Mouse (Mus musculus): ENCODE data around the gene Arl3. TPM values are rescaled to one million over a fixed set of nuclear protein-coding genes. Genes with fewer than 3 reads are reported as not detected.

Gene Arl3
- polyA plus RNA-seq, 1 experiment = 81.4 TPM

GRCm38 (mm10) chr19:46502471-46503166, 70.4 kb downstream of the Arl3 start:
- Histone ChIP-seq H3ac (ENCODE audit: control insufficient read depth, insufficient read length, low read depth) (peak overlapping the region; percentile 80), H3K4me3 (ENCODE audit: insufficient read depth, poor library complexity, severe bottlenecking) (peak overlapping the region; percentile 91), H3K36me3 (ENCODE audit: control insufficient read depth, insufficient read depth) (peaks cover 36% of the 10 kb centered on the region), H3K27me3 (ENCODE audit: control insufficient read depth, insufficient read depth, insufficient read length) (no peaks in the 10 kb centered on the region), H3K79me3 (ENCODE audit: low read depth) (peaks cover 48% of the 10 kb centered on the region), H3K79me2 (ENCODE audit: control insufficient read depth, insufficient read depth) (peaks cover 61% of the 10 kb centered on the region)
- TF ChIP-seq USF1 (IDR thresholded peaks at IDR 0.05; ENCODE audit: low read depth) (no peak), MAX (IDR thresholded peaks at IDR 0.05) (peak; percentile 59), MYOG (IDR thresholded peaks at IDR 0.05; ENCODE audit: control insufficient read depth, extremely low read depth, insufficient read length) (no peak), CTCF (IDR thresholded peaks at IDR 0.05; ENCODE audit: control insufficient read depth, insufficient read depth, insufficient read length) (peak; percentile 72)

- Histone ChIP-seq H3K79me2 (ENCODE audit: control insufficient read depth, insufficient read depth) (peaks cover 55% of the 10 kb centered on the region), H3K27me3 (ENCODE audit: control insufficient read depth, insufficient read depth, insufficient read length) (no peaks in the 10 kb centered on the region), H3ac (ENCODE audit: control insufficient read depth, insufficient read length, low read depth) (peak overlapping the region; percentile 80), H3K4me3 (ENCODE audit: insufficient read depth, poor library complexity, severe bottlenecking) (peak overlapping the region; percentile 91), H3K79me3 (ENCODE audit: low read depth) (peaks cover 43% of the 10 kb centered on the region), H3K36me3 (ENCODE audit: control insufficient read depth, insufficient read depth) (peaks cover 31% of the 10 kb centered on the region)
- TF ChIP-seq CEBPB (IDR thresholded peaks at IDR 0.05; ENCODE audit: low read depth) = no peak
- TF ChIP-seq MAX (IDR thresholded peaks at IDR 0.05) = no peak
- no peak for TF ChIP-seq CTCF (IDR thresholded peaks at IDR 0.05; ENCODE audit: control insufficient read depth, insufficient read depth, insufficient read length)
- TF ChIP-seq MYOG (IDR thresholded peaks at IDR 0.05; ENCODE audit: control insufficient read depth, extremely low read depth, insufficient read length) = no peak
- TF ChIP-seq MYOD1 (IDR thresholded peaks at IDR 0.05; ENCODE audit: control insufficient read depth, insufficient read length, low read depth) = no peak
- TF ChIP-seq FOSL1 (IDR thresholded peaks at IDR 0.05; ENCODE audit: insufficient read depth, low read length, poor library complexity, severe bottlenecking) = no peak
- no peak for TF ChIP-seq USF1 (IDR thresholded peaks at IDR 0.05; ENCODE audit: low read depth)
Measured at GRCm38 (mm10) chr19:46502069-46502455, 70.9 kb downstream of the Arl3 start.

- Histone ChIP-seq H3K36me3 (ENCODE audit: control insufficient read depth, insufficient read depth) (peaks cover 26% of the 10 kb centered on the region), H3K4me3 (ENCODE audit: insufficient read depth, poor library complexity, severe bottlenecking) (peak within 1 kb of the TSS; percentile 91), H3K79me2 (ENCODE audit: control insufficient read depth, insufficient read depth) (peaks cover 50% of the 10 kb centered on the region), H3ac (ENCODE audit: control insufficient read depth, insufficient read length, low read depth) (peak within 1 kb of the TSS; percentile 80), H3K79me3 (ENCODE audit: low read depth) (peaks cover 37% of the 10 kb centered on the region), H3K27me3 (ENCODE audit: control insufficient read depth, insufficient read depth, insufficient read length) (no peaks in the 10 kb centered on the region)
- TF ChIP-seq FOSL1 (IDR thresholded peaks at IDR 0.05; ENCODE audit: insufficient read depth, low read length, poor library complexity, severe bottlenecking) = no peak
- no peak for TF ChIP-seq USF1 (IDR thresholded peaks at IDR 0.05; ENCODE audit: low read depth)
- TF ChIP-seq CTCF (IDR thresholded peaks at IDR 0.05; ENCODE audit: control insufficient read depth, insufficient read depth, insufficient read length) = no peak
- TF ChIP-seq MAX (IDR thresholded peaks at IDR 0.05) = no peak
- TF ChIP-seq CEBPB (IDR thresholded peaks at IDR 0.05; ENCODE audit: low read depth) = no peak
- no peak for TF ChIP-seq MYOD1 (IDR thresholded peaks at IDR 0.05; ENCODE audit: control insufficient read depth, insufficient read length, low read depth)
- TF ChIP-seq MYOG (IDR thresholded peaks at IDR 0.05; ENCODE audit: control insufficient read depth, extremely low read depth, insufficient read length) = no peak
Measured at GRCm38 (mm10) chr19:46501401-46502068, 71.5 kb downstream of the Arl3 start, which contains the start of gene Trim8. Gene Trim8 (plus strand): TSS chr19:46501702.

GRCm38 (mm10) chr19:46500581-46501341, 72.2 kb downstream of the Arl3 start:
- Histone ChIP-seq H3K79me3 (ENCODE audit: low read depth) (peaks cover 30% of the 10 kb centered on the region), H3K27me3 (ENCODE audit: control insufficient read depth, insufficient read depth, insufficient read length) (no peaks in the 10 kb centered on the region), H3K79me2 (ENCODE audit: control insufficient read depth, insufficient read depth) (peaks cover 42% of the 10 kb centered on the region), H3K36me3 (ENCODE audit: control insufficient read depth, insufficient read depth) (peaks cover 18% of the 10 kb centered on the region), H3ac (ENCODE audit: control insufficient read depth, insufficient read length, low read depth) (peak overlapping the region; percentile 79), H3K4me3 (ENCODE audit: insufficient read depth, poor library complexity, severe bottlenecking) (peak overlapping the region; percentile 91)
- TF ChIP-seq FOSL1 (IDR thresholded peaks at IDR 0.05; ENCODE audit: insufficient read depth, low read length, poor library complexity, severe bottlenecking) (no peak), USF1 (IDR thresholded peaks at IDR 0.05; ENCODE audit: low read depth) (no peak), CEBPB (IDR thresholded peaks at IDR 0.05; ENCODE audit: low read depth) (no peak), MYOD1 (IDR thresholded peaks at IDR 0.05; ENCODE audit: control insufficient read depth, insufficient read length, low read depth) (no peak), CTCF (IDR thresholded peaks at IDR 0.05; ENCODE audit: control insufficient read depth, insufficient read depth, insufficient read length) (no peak), MYOG (IDR thresholded peaks at IDR 0.05; ENCODE audit: control insufficient read depth, extremely low read depth, insufficient read length) (no peak), MAX (IDR thresholded peaks at IDR 0.05) (no peak)

GRCm38 (mm10) chr19:46499836-46500580, 73.0 kb downstream of the Arl3 start:
- peaks cover 10% of the 10 kb centered on the region for H3K36me3 ChIP-seq (ENCODE audit: control insufficient read depth, insufficient read depth)
- peaks cover 22% of the 10 kb centered on the region for H3K79me3 ChIP-seq (ENCODE audit: low read depth)
- H3K4me3 ChIP-seq (ENCODE audit: insufficient read depth, poor library complexity, severe bottlenecking) = peak overlapping the region; percentile 91
- peak overlapping the region; percentile 99 for H3ac ChIP-seq (ENCODE audit: control insufficient read depth, insufficient read length, low read depth)
- TF ChIP-seq USF1 (IDR thresholded peaks at IDR 0.05; ENCODE audit: low read depth) (peak; percentile 98), MYOD1 (IDR thresholded peaks at IDR 0.05; ENCODE audit: control insufficient read depth, insufficient read length, low read depth) (no peak), MAX (IDR thresholded peaks at IDR 0.05) (peak; percentile 14)
- H3K27me3 ChIP-seq (ENCODE audit: control insufficient read depth, insufficient read depth, insufficient read length) = no peaks in the 10 kb centered on the region
- peaks cover 34% of the 10 kb centered on the region for H3K79me2 ChIP-seq (ENCODE audit: control insufficient read depth, insufficient read depth)

Data from C2C12 (cell line).